In the genomic region with DNA sequence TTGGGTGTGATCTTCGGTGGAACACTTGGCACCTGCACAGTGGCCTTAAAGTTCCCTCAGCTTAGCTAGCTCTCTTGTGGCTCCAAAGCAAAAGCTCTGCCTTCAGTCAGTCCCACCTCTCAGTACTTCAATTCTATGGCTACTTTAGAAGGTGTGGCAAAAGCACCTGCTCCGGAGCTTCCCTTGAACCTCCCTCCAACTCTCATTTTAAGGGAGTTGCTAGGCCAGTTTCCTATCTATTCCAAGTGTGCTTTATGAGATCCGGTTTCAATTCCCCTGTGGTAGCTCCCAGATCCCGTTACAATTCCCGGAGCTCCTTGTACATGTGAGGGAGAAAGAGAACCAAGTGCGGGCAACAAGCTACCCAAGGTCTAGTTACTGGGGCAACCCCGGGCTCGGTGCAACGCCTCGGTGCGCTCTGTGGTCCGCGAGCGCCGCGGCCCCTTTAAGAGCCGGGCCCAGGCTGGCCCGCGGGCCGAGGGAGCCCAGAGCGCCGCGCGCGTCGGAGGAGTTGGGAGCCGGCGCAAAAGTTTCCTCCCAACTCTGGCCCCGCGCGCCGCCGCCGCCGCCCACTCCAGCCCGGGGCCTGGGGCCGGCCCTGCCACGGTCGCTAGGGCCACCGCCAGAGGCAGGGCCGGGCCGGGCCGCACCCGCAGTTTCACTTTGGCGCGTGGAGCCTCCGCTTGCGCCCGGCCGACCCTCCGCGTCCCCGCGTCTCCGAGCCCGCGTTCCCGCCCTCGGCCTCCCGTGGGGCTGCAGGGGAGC, we compare ENCODE assay signal across 8 mouse cellular contexts. TPM values are rescaled to one million over a fixed set of nuclear protein-coding genes. Genes with fewer than 3 reads are reported as not detected.
DNase-seq lines count a peak whose midpoint lies in the region; ATAC-seq and TF ChIP-seq lines count a peak whose summit lies in the region.

A gene (plus strand): TSS at position 478 of the 765 bp plus-strand sequence.

- peaks cover 17% of the 10 kb centered on the region for H3K27me3 ChIP-seq in erythroblast, embryonic 14.5 days (ENCODE audit: control insufficient read depth)
- peaks cover 6% of the 10 kb centered on the region; the same call in 1 of the 2 replicates for H3K27me3 ChIP-seq in embryonic facial prominence, embryonic 12.5 days
- H3K27me3 ChIP-seq in liver, adult 2 months (ENCODE audit: control insufficient read depth, insufficient read depth, low read length), result no peaks in the 10 kb centered on the region
- no peaks in the 10 kb centered on the region; the same call in 1 of the 2 replicates for H3K27me3 ChIP-seq in midbrain, embryonic 15.5 days (replicated peaks)
- no peaks in the 10 kb centered on the region for H3K27me3 ChIP-seq in stomach, embryonic 14.5 days (ENCODE audit: control insufficient read depth, insufficient read depth, low read length)

- H3K36me3 ChIP-seq in erythroblast, embryonic 14.5 days (ENCODE audit: control insufficient read depth), result no peaks in the 10 kb centered on the region
- H3K36me3 ChIP-seq in embryonic facial prominence, embryonic 12.5 days, result no peaks in the 10 kb centered on the region
- H3K36me3 ChIP-seq in liver, adult 2 months (ENCODE audit: control insufficient read depth, insufficient read depth, low read length), result no peaks in the 10 kb centered on the region
- no peaks in the 10 kb centered on the region for H3K36me3 ChIP-seq in midbrain, embryonic 15.5 days (replicated peaks)
- H3K36me3 ChIP-seq in stomach, embryonic 14.5 days (ENCODE audit: control insufficient read depth, insufficient read depth, low read length), result no peaks in the 10 kb centered on the region

- no peak within 1 kb of the TSS for H3K27ac ChIP-seq in embryonic facial prominence, embryonic 12.5 days
- peak within 1 kb of the TSS; percentile 35; the same call in 1 of the 2 replicates for H3K27ac ChIP-seq in liver, adult 2 months (replicated peaks; ENCODE audit: insufficient read depth, low read depth, low read length)
- H3K27ac ChIP-seq in midbrain, embryonic 15.5 days, result no peak within 1 kb of the TSS
- H3K27ac ChIP-seq in stomach, embryonic 14.5 days (ENCODE audit: low read length), result peak within 1 kb of the TSS; percentile 81

- TF ChIP-seq CTCF in liver, adult 2 months (IDR thresholded peaks at IDR 0.05; ENCODE audit: low read depth, low read length), result no peak

- peak within 1 kb of the TSS; percentile 64 for H3K4me3 ChIP-seq in erythroblast, embryonic 14.5 days (replicated peaks)
- H3K4me3 ChIP-seq in embryonic facial prominence, embryonic 12.5 days, result peak within 1 kb of the TSS; percentile 87
- peak within 1 kb of the TSS; percentile 99 for H3K4me3 ChIP-seq in liver, adult 2 months (ENCODE audit: insufficient read depth, low read depth, low read length)
- H3K4me3 ChIP-seq in midbrain, embryonic 15.5 days, result peak within 1 kb of the TSS; percentile 89
- peak within 1 kb of the TSS; percentile 95 for H3K4me3 ChIP-seq in stomach, embryonic 14.5 days (ENCODE audit: low read depth, low read length)

- H3K4me1 ChIP-seq in erythroblast, embryonic 14.5 days (ENCODE audit: control insufficient read depth), result peaks cover 3% of the 10 kb centered on the region; the same call in 1 of the 2 replicates
- H3K4me1 ChIP-seq in embryonic facial prominence, embryonic 12.5 days, result peaks cover 11% of the 10 kb centered on the region
- peaks cover 7% of the 10 kb centered on the region; the same call in 1 of the 2 replicates for H3K4me1 ChIP-seq in liver, adult 2 months (ENCODE audit: control insufficient read depth, insufficient read depth, low read length)
- peaks cover 8% of the 10 kb centered on the region; the same call in 1 of the 2 replicates for H3K4me1 ChIP-seq in midbrain, embryonic 15.5 days
- H3K4me1 ChIP-seq in stomach, embryonic 14.5 days (ENCODE audit: control insufficient read depth, insufficient read depth, low read length), result peaks cover 4% of the 10 kb centered on the region; the same call in 1 of the 2 replicates

- 1% methylated on average over 58 of the region's 60 CpGs for WGBS in embryonic facial prominence, embryonic 12.5 days
- WGBS in liver, adult 2 months, result under 1% methylated on average over 59 of the region's 60 CpGs
- WGBS in midbrain, embryonic 15.5 days, result 1% methylated on average over 58 of the region's 60 CpGs
- under 1% methylated on average over 51 of the region's 60 CpGs for WGBS in stomach, embryonic 14.5 days

- H3K9me3 ChIP-seq in erythroblast, embryonic 14.5 days (ENCODE audit: control insufficient read depth, low read length), result no peaks in the 10 kb centered on the region
- H3K9me3 ChIP-seq in embryonic facial prominence, embryonic 12.5 days, result no peaks in the 10 kb centered on the region
- H3K9me3 ChIP-seq in midbrain, embryonic 15.5 days, result no peaks in the 10 kb centered on the region
- no peaks in the 10 kb centered on the region for H3K9me3 ChIP-seq in stomach, embryonic 14.5 days (ENCODE audit: control insufficient read depth, low read depth, low read length)

- peak within 1 kb of the TSS; percentile 79 for H3K9ac ChIP-seq in embryonic facial prominence, embryonic 12.5 days
- peak within 1 kb of the TSS; percentile 97 for H3K9ac ChIP-seq in liver, adult 2 months (ENCODE audit: low read depth, low read length)
- H3K9ac ChIP-seq in midbrain, embryonic 15.5 days, result peak within 1 kb of the TSS; percentile 61
- peak within 1 kb of the TSS; percentile 95 for H3K9ac ChIP-seq in stomach, embryonic 14.5 days (replicated peaks; ENCODE audit: low read depth, low read length)

- TF ChIP-seq POLR2A in liver, adult 2 months (IDR thresholded peaks at IDR 0.05; ENCODE audit: extremely low read depth, insufficient read depth, low read length), result no peak

- no peak for ATAC-seq in erythroblast, adult 5-6 weeks (replicated peaks; ENCODE audit: low FRiP score, poor library complexity, severe bottlenecking)
- peak; percentile 76 for ATAC-seq in embryonic facial prominence, embryonic 12.5 days (ENCODE audit: insufficient number of reproducible peaks, insufficient read depth, low FRiP score, low TSS enrichment)
- peak; percentile 90 for ATAC-seq in midbrain, embryonic 15.5 days (replicated peaks)
- ATAC-seq in stomach, embryonic 14.5 days (ENCODE audit: insufficient number of reproducible peaks, insufficient read depth, low FRiP score, low read depth), result peak; percentile 84

- H3K4me2 ChIP-seq in embryonic facial prominence, embryonic 12.5 days (replicated peaks), result peak within 1 kb of the TSS; percentile 94
- peak within 1 kb of the TSS; percentile 99 for H3K4me2 ChIP-seq in midbrain, embryonic 15.5 days
- H3K4me2 ChIP-seq in stomach, embryonic 14.5 days (replicated peaks; ENCODE audit: low read depth, low read length), result peak within 1 kb of the TSS; percentile 88

- no peaks in the 10 kb centered on the region for H3K79me2 ChIP-seq in liver, adult 2 months (ENCODE audit: control insufficient read depth, insufficient read depth, low read length)

- peak; percentile 67 to 73 for DNase-seq in heart, adult 9 months (ENCODE audit: low spot score in 2 of 2)
- DNase-seq in kidney, adult 18-20 months, result peak; percentile 79
- peak; percentile 36 for DNase-seq in liver, adult 2 months (ENCODE audit: extremely low read depth, low read depth, low spot score)

RNA-seq across cellular contexts. Expression of the gene that starts here (rescaled TPM):
- polyA plus RNA-seq in erythroblast, embryonic 14.5 days (2012), result not detected in 2 replicates
- 0.38 and 0.42 TPM in 2 replicates for total RNA-seq in erythroblast, adult 5-6 weeks (2015; ENCODE audit: low replicate concordance)
- total RNA-seq in erythroblast, adult 5-6 weeks (2017; ENCODE audit: low replicate concordance), result 0.14 TPM in 1 of 2 replicates, not detected in the other
- 25.5 and 25.9 TPM in 2 replicates for polyA plus RNA-seq in embryonic facial prominence, embryonic 12.5 days (2016; fragmentation: Nextera tagmentation; extraction: Ambion mirVana)
- 3.0 and 3.3 TPM in 2 replicates for total RNA-seq in liver, adult 2 months (2014; rRNA removed)
- polyA plus RNA-seq in liver, adult 2 months (2012; rRNA removed), result 0.39 and 0.50 TPM in 2 replicates
- 6.7 and 9.3 TPM in 2 replicates for polyA plus RNA-seq in midbrain, embryonic 15.5 days (2015; fragmentation: Nextera tagmentation; extraction: Ambion mirVana)
- 35.5 and 36.3 TPM in 2 replicates for polyA plus RNA-seq in stomach, embryonic 14.5 days (2014; fragmentation: Nextera tagmentation; extraction: Ambion mirVana)

Comparison
In these comparisons a context has a peak if more than half of its experiments do, and no peak if none do; other contexts are left out.
1. H3K27ac ChIP-seq: peak in liver, adult 2 months (single experiment) and stomach, embryonic 14.5 days (single experiment); none in embryonic facial prominence, embryonic 12.5 days (single experiment) and midbrain, embryonic 15.5 days (single experiment).
2. Peak in every context shown above with its lines, with median percentiles within 50 percentile points of each other: H3K4me3 ChIP-seq, H3K4me2 ChIP-seq, H3K9ac ChIP-seq and DNase-seq.